Mouse (Mus musculus): Measurements from ENCODE around the gene H2-Ob. TPM values are rescaled to one million over a fixed set of nuclear protein-coding genes. Genes with fewer than 3 reads are reported as not detected.
"Not testable (repeated sequence)": the region's sequence is repeated elsewhere in the genome, so short reads cannot be mapped to it uniquely, and the experiment has no call there.

The H2-Ob gene
- polyA plus RNA-seq, 1 experiment from 2014 or later, result 0.39 TPM

- WGBS, result 97% methylated on average over 13 of the region's 23 CpGs
- H3K27me3 ChIP-seq (ENCODE audit: control insufficient read depth, insufficient read depth, low read length); ATAC-seq (ENCODE audit: insufficient read depth, low FRiP score); H3K4me2 ChIP-seq (ENCODE audit: low read depth, low read length); H3K9me3 ChIP-seq (replicated peaks; ENCODE audit: control insufficient read depth, low read length); H3K36me3 ChIP-seq (ENCODE audit: control insufficient read depth, insufficient read depth, low read length); H3K9ac ChIP-seq (ENCODE audit: low read length); H3K4me3 ChIP-seq (replicated peaks; ENCODE audit: low read length); H3K27ac ChIP-seq (ENCODE audit: low read length); H3K4me1 ChIP-seq (ENCODE audit: control insufficient read depth, insufficient read depth, low read length): not testable (repeated sequence)
Measured at GRCm38 (mm10) chr17:34225911-34226310, 12.8 kb upstream of the H2-Ob start.

GRCm38 (mm10) chr17:34230971-34231370 is 7.7 kb upstream of the H2-Ob start:
- ATAC-seq (ENCODE audit: insufficient read depth, low FRiP score); H3K9me3 ChIP-seq (replicated peaks; ENCODE audit: control insufficient read depth, low read length); H3K4me2 ChIP-seq (ENCODE audit: low read depth, low read length); H3K36me3 ChIP-seq (ENCODE audit: control insufficient read depth, insufficient read depth, low read length); H3K27ac ChIP-seq (ENCODE audit: low read length); H3K4me1 ChIP-seq (ENCODE audit: control insufficient read depth, insufficient read depth, low read length); H3K4me3 ChIP-seq (replicated peaks; ENCODE audit: low read length); H3K9ac ChIP-seq (ENCODE audit: low read length); H3K27me3 ChIP-seq (ENCODE audit: control insufficient read depth, insufficient read depth, low read length): not testable (repeated sequence)
- 95% methylated on average over 6 of the region's 9 CpGs for WGBS

GRCm38 (mm10) chr17:34232021-34232420 is 6.7 kb upstream of the H2-Ob start:
- not testable (repeated sequence) for H3K4me1 ChIP-seq (ENCODE audit: control insufficient read depth, insufficient read depth, low read length); H3K27me3 ChIP-seq (ENCODE audit: control insufficient read depth, insufficient read depth, low read length); H3K4me3 ChIP-seq (replicated peaks; ENCODE audit: low read length); ATAC-seq (ENCODE audit: insufficient read depth, low FRiP score); H3K27ac ChIP-seq (ENCODE audit: low read length); H3K9ac ChIP-seq (ENCODE audit: low read length); H3K36me3 ChIP-seq (ENCODE audit: control insufficient read depth, insufficient read depth, low read length); H3K9me3 ChIP-seq (replicated peaks; ENCODE audit: control insufficient read depth, low read length); H3K4me2 ChIP-seq (ENCODE audit: low read depth, low read length)
- WGBS, result 78% methylated on average over 4 of the region's 7 CpGs

GRCm38 (mm10) chr17:34234926-34235325 is 3.8 kb upstream of the H2-Ob start:
- H3K4me1 ChIP-seq (ENCODE audit: control insufficient read depth, insufficient read depth, low read length), result no peaks in the 10 kb centered on the region
- 38% methylated on average over 9 of the region's 9 CpGs for WGBS
- ATAC-seq (ENCODE audit: insufficient read depth, low FRiP score), result no peak; the same call in 1 of the 2 replicates

GRCm38 (mm10) chr17:34236691-34237090 is 2.0 kb upstream of the H2-Ob start:
- ATAC-seq (ENCODE audit: insufficient read depth, low FRiP score), result no peak
- 66% methylated on average over 5 of the region's 5 CpGs for WGBS
- Histone ChIP-seq H3K4me3 (replicated peaks; ENCODE audit: low read length) (no peak overlapping the region), H3K27ac (ENCODE audit: low read length) (no peak overlapping the region), H3K27me3 (ENCODE audit: control insufficient read depth, insufficient read depth, low read length) (no peaks in the 10 kb centered on the region; the same call in 1 of the 2 replicates), H3K9me3 (replicated peaks; ENCODE audit: control insufficient read depth, low read length) (peaks cover 5% of the 10 kb centered on the region; the same call in 1 of the 2 replicates), H3K36me3 (ENCODE audit: control insufficient read depth, insufficient read depth, low read length) (no peaks in the 10 kb centered on the region), H3K4me1 (ENCODE audit: control insufficient read depth, insufficient read depth, low read length) (no peaks in the 10 kb centered on the region), H3K4me2 (ENCODE audit: low read depth, low read length) (no peak overlapping the region), H3K9ac (ENCODE audit: low read length) (no peak overlapping the region)

More at GRCm38 (mm10) chr17:34234926-34235325, 3.8 kb upstream of the H2-Ob start:
- no peaks in the 10 kb centered on the region for H3K36me3 ChIP-seq (ENCODE audit: control insufficient read depth, insufficient read depth, low read length)
- no peak overlapping the region for H3K4me2 ChIP-seq (ENCODE audit: low read depth, low read length)
- no peaks in the 10 kb centered on the region for H3K9me3 ChIP-seq (replicated peaks; ENCODE audit: control insufficient read depth, low read length)
- no peak overlapping the region for H3K4me3 ChIP-seq (replicated peaks; ENCODE audit: low read length)
- H3K27me3 ChIP-seq (ENCODE audit: control insufficient read depth, insufficient read depth, low read length), result no peaks in the 10 kb centered on the region; the same call in 1 of the 2 replicates
- no peak overlapping the region for H3K27ac ChIP-seq (ENCODE audit: low read length)
- no peak overlapping the region for H3K9ac ChIP-seq (ENCODE audit: low read length)

- no peak overlapping the region for H3K9ac ChIP-seq (ENCODE audit: low read length)
- no peak for ATAC-seq (ENCODE audit: insufficient read depth, low FRiP score)
- no peaks in the 10 kb centered on the region; the same call in 1 of the 2 replicates for H3K27me3 ChIP-seq (ENCODE audit: control insufficient read depth, insufficient read depth, low read length)
- H3K36me3 ChIP-seq (ENCODE audit: control insufficient read depth, insufficient read depth, low read length), result no peaks in the 10 kb centered on the region
- H3K4me2 ChIP-seq (ENCODE audit: low read depth, low read length), result no peak overlapping the region
- 71% methylated on average over 3 of the region's 3 CpGs for WGBS
- H3K27ac ChIP-seq (ENCODE audit: low read length), result no peak overlapping the region
- H3K4me3 ChIP-seq (replicated peaks; ENCODE audit: low read length), result no peak overlapping the region
- peaks cover 7% of the 10 kb centered on the region; the same call in 1 of the 2 replicates for H3K9me3 ChIP-seq (replicated peaks; ENCODE audit: control insufficient read depth, low read length)
- H3K4me1 ChIP-seq (ENCODE audit: control insufficient read depth, insufficient read depth, low read length), result no peaks in the 10 kb centered on the region
Measured at GRCm38 (mm10) chr17:34237741-34238140, 962 bp upstream of the H2-Ob start.

GRCm38 (mm10) chr17:34239601-34240041 is 918 bp downstream of the H2-Ob start:
- no peak overlapping the region for H3K9ac ChIP-seq (ENCODE audit: low read length)
- no peaks in the 10 kb centered on the region for H3K4me1 ChIP-seq (ENCODE audit: control insufficient read depth, insufficient read depth, low read length)
- no peak overlapping the region; the same call in 1 of the 2 replicates for H3K27ac ChIP-seq (ENCODE audit: low read length)
- ATAC-seq (ENCODE audit: insufficient read depth, low FRiP score), result no peak
- H3K36me3 ChIP-seq (ENCODE audit: control insufficient read depth, insufficient read depth, low read length), result no peaks in the 10 kb centered on the region
- 44% methylated on average over 10 of the region's 10 CpGs for WGBS
- H3K9me3 ChIP-seq (replicated peaks; ENCODE audit: control insufficient read depth, low read length), result peaks cover 7% of the 10 kb centered on the region; the same call in 1 of the 2 replicates
- no peak overlapping the region for H3K4me2 ChIP-seq (ENCODE audit: low read depth, low read length)
- no peak overlapping the region for H3K4me3 ChIP-seq (replicated peaks; ENCODE audit: low read length)
- H3K27me3 ChIP-seq (ENCODE audit: control insufficient read depth, insufficient read depth, low read length), result no peaks in the 10 kb centered on the region; the same call in 1 of the 2 replicates

- WGBS, result 68% methylated on average over 3 of the region's 3 CpGs
- no peaks in the 10 kb centered on the region for H3K4me1 ChIP-seq (ENCODE audit: control insufficient read depth, insufficient read depth, low read length)
- ATAC-seq (ENCODE audit: insufficient read depth, low FRiP score), result no peak
- H3K9ac ChIP-seq (ENCODE audit: low read length), result no peak overlapping the region
- no peak overlapping the region for H3K4me3 ChIP-seq (replicated peaks; ENCODE audit: low read length)
- H3K9me3 ChIP-seq (replicated peaks; ENCODE audit: control insufficient read depth, low read length), result peaks cover 7% of the 10 kb centered on the region; the same call in 1 of the 2 replicates
- H3K27ac ChIP-seq (ENCODE audit: low read length), result no peak overlapping the region
- H3K27me3 ChIP-seq (ENCODE audit: control insufficient read depth, insufficient read depth, low read length), result no peaks in the 10 kb centered on the region; the same call in 1 of the 2 replicates
- no peak overlapping the region for H3K4me2 ChIP-seq (ENCODE audit: low read depth, low read length)
- H3K36me3 ChIP-seq (ENCODE audit: control insufficient read depth, insufficient read depth, low read length), result no peaks in the 10 kb centered on the region
Measured at GRCm38 (mm10) chr17:34240366-34240765, 1.7 kb downstream of the H2-Ob start.

- H3K36me3 ChIP-seq (ENCODE audit: control insufficient read depth, insufficient read depth, low read length), result no peaks in the 10 kb centered on the region
- peaks cover 7% of the 10 kb centered on the region; the same call in 1 of the 2 replicates for H3K9me3 ChIP-seq (replicated peaks; ENCODE audit: control insufficient read depth, low read length)
- ATAC-seq (ENCODE audit: insufficient read depth, low FRiP score), result no peak
- no peak overlapping the region for H3K9ac ChIP-seq (ENCODE audit: low read length)
- H3K27me3 ChIP-seq (ENCODE audit: control insufficient read depth, insufficient read depth, low read length), result no peaks in the 10 kb centered on the region; the same call in 1 of the 2 replicates
- H3K4me2 ChIP-seq (ENCODE audit: low read depth, low read length), result no peak overlapping the region
- WGBS, result 73% methylated on average over 6 of the region's 6 CpGs
- no peak overlapping the region for H3K4me3 ChIP-seq (replicated peaks; ENCODE audit: low read length)
- no peaks in the 10 kb centered on the region for H3K4me1 ChIP-seq (ENCODE audit: control insufficient read depth, insufficient read depth, low read length)
- H3K27ac ChIP-seq (ENCODE audit: low read length), result no peak overlapping the region
Measured at GRCm38 (mm10) chr17:34240916-34241315, 2.2 kb downstream of the H2-Ob start.

Measured in stomach, embryonic 16.5 days (tissue).